Mouse (Mus musculus) bone marrow macrophage, adult 2 months (primary cell): Measurements from ENCODE around the gene Ect2. TPM values are rescaled to one million over a fixed set of nuclear protein-coding genes. Genes with fewer than 3 reads are reported as not detected.
A peak's percentile ranks its signal among the peaks of the same experiment; 100 is the strongest.

Experiments
- H3K27ac ChIP-seq: 2 replicates; pipeline ENCODE4 v1.5.1; 2012; ENCODE audit warnings: low read depth, low read length; ENCODE audit not compliant: insufficient read depth
- H3K4me1 ChIP-seq: 2 replicates; pipeline ENCODE4 v1.6.1; 2012; ENCODE audit warnings: low read length; ENCODE audit not compliant: control insufficient read depth, insufficient read depth
- H3K4me3 ChIP-seq: 2 replicates; pipeline ENCODE4 v1.5.1; 2012; ENCODE audit warnings: mild to moderate bottlenecking, low read length, moderate library complexity; ENCODE audit not compliant: insufficient read depth
- CTCF ChIP-seq: IDR thresholded peaks from 2 replicates; pipeline ENCODE4 v1.5.1; 2012; ENCODE audit warnings: low read depth, mild to moderate bottlenecking, low read length, moderate library complexity
- POLR2A ChIP-seq: IDR thresholded peaks from 2 replicates; pipeline ENCODE4 v1.6.1; 2012; ENCODE audit warnings: mild to moderate bottlenecking, low read depth, low read length, borderline replicate concordance
- polyA plus RNA-seq: library from polyadenylated mRNA; stranded (reverse); fragments of >200 nt; gene quantifications from 2 replicates; pipeline ENCODE4 v1.2.4, GENCODE M21; 2012; ENCODE audit not compliant: missing spikeins, insufficient read depth, insufficient read length

The Ect2 gene
- polyA plus RNA-seq, 1 experiment: 26.0 TPM

DNA sequence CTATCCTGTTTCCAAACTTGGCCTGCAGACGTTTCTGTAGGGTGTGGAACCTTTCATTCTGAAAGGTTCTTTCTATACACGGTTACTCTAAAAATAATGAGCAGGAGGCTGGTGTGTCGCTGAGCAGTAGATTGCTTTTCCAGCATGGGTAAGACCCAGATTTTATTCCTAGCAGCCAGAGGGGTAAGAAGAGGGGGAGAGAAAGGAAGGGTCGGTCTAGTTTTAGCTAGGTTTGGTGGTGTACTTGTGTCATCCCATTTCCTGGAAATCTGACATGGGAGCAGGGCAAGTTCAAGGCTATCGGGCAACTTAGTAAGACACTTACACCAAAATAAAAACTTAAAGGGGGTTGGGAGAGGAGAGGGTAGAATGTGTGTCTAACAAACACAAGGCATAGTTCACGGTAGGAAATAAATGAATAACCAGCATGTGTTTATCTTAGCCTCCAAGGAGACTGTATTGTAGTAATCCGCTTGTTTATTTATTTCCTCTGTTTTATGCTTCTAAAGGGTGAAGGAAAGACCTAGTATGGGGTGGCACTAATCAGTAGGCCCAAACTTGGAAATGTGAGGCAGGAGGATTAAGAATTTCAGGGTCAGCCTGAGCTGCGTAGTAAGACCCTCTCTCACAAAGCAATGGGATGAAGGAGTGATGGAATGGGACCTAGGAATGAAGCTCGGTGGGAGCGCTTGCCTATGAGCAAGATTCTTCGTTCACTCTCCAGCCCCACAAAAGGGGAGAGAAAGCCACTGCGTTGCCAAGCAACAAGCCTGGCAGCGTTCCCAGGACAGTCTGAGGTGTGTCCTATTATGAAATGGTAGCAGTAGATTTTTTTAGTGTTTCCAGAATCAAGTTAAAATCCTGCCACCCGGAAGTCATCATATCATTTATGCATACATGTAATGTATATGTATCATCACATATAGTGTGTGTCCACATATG is 35.9 kb upstream of the Ect2 start:
- Histone ChIP-seq H3K27ac (peak overlapping the region; percentile 99), H3K4me1 (peaks cover 81% of the 10 kb centered on the region), H3K4me3 (0 out of 2 replicates have a peak overlapping the region, but pooled peaks have one; percentile 6)
- no peak for TF ChIP-seq CTCF
- no peak for TF ChIP-seq POLR2A

- H3K4me1 ChIP-seq: peaks cover 77% of the 10 kb centered on the region
- peak overlapping the region; percentile 86 for H3K27ac ChIP-seq
- TF ChIP-seq POLR2A (no peak), CTCF (no peak)
These were observed 34.7 kb upstream of the Ect2 start for GRCm38 (mm10) chr3:27188386-27188785.

GRCm38 (mm10) chr3:27183601-27184175 is 30.0 kb upstream of the Ect2 start:
- H3K4me1 ChIP-seq: peaks cover 36% of the 10 kb centered on the region

More at GRCm38 (mm10) chr3:27188386-27188785, 34.7 kb upstream of the Ect2 start:
- peak overlapping the region; percentile 22; the same call in 1 of the 2 replicates for H3K4me3 ChIP-seq

DNA sequence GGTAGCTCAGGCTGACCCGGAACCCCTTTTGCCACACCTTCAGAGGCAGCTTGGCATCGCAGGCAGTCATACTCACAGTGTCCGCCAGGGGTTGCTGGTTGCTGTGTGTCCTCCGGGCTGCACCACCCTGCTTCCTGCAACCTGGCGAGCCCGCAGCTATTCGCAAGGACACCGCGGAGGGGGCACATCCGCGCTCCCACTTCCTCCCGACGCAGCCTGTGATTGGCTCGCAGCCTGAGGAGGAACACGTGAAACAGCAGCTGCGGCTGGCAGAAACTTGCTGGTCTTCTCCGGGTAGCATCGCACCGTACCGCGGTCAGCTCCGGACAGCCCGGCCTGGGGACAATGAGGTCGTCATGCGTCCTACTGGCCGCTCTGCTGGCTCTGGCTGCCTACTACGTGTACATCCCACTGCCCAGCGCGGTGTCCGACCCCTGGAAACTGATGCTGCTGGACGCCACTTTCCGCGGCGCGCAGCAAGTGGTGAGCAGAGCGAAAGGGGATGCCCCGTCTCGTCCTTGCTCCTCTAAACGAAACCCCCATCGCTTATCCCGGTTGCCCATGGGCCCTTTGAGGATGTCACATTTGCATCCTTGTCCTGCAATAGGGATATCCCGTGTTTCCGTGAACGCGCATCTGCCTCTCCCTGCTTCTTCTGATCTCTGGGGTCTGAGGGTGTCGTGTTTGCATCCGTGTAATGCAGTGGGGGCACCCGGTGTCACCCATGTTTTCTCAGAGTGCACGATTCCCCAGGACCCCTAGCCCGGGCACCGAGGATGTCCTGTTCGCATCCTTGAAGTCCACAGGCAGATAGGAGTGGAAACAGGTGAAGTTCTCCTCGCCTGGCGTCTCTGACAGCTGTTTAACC is 29.3 kb upstream of the Ect2 start, which contains the start of gene Nceh1:
Gene Nceh1, plus strand, starts transcription at position 233 of the 868 bp plus-strand sequence.
- H3K27ac ChIP-seq: peak within 1 kb of the TSS; percentile 78
- H3K4me1 ChIP-seq: peaks cover 30% of the 10 kb centered on the region
- H3K4me3 ChIP-seq: peak within 1 kb of the TSS; percentile 90
- TF ChIP-seq POLR2A: no peak; the same call in 1 of the 2 replicates
- peak; percentile 64 for TF ChIP-seq CTCF

More at GRCm38 (mm10) chr3:27183601-27184175, 30.0 kb upstream of the Ect2 start:
- TF ChIP-seq CTCF: no peak
- peak overlapping the region; percentile 90 for H3K4me3 ChIP-seq
- peak overlapping the region; percentile 78 for H3K27ac ChIP-seq

- TF ChIP-seq POLR2A (no peak), CTCF (no peak)
- no peak overlapping the region for H3K27ac ChIP-seq
- H3K4me1 ChIP-seq: peaks cover 3% of the 10 kb centered on the region
- no peak overlapping the region for H3K4me3 ChIP-seq
These were observed 26.0 kb upstream of the Ect2 start for GRCm38 (mm10) chr3:27179711-27180110.

GRCm38 (mm10) chr3:27170257-27170656 is 16.6 kb upstream of the Ect2 start:
- H3K4me1 ChIP-seq: no peaks in the 10 kb centered on the region

DNA sequence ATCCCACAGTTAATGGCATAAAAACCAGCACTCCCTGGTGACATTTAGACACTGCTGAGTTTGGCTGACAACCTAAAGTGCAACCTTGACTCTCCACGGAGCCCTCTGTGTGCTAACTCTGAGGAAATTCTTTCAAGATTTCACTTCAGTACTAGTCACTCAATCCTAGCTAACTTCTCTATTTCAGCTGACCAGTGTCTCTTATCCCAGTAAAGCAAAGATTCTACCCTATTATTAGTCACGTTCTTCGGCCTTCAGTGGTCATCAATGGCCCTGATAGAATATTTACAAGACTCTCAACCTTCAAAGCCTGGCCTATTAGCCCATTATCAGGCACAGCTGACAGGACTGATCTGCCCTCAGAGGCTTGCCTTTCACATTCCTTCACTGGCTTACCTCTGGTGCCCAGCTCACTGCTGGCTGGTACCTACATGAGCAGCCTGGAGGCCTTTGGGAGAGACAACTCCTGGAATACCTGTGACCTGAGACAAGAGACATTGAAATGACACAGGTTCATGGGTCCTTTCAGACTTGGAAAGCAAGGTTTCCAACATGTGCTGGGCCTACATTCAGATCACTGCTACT is 11.9 kb upstream of the Ect2 start:
- H3K4me1 ChIP-seq: no peaks in the 10 kb centered on the region
- no peak overlapping the region for H3K4me3 ChIP-seq
- TF ChIP-seq CTCF (no peak), POLR2A (no peak)
- H3K27ac ChIP-seq: no peak overlapping the region

More at GRCm38 (mm10) chr3:27170257-27170656, 16.6 kb upstream of the Ect2 start:
- no peak overlapping the region for H3K27ac ChIP-seq
- TF ChIP-seq CTCF: no peak
- no peak for TF ChIP-seq POLR2A
- no peak overlapping the region for H3K4me3 ChIP-seq

DNA sequence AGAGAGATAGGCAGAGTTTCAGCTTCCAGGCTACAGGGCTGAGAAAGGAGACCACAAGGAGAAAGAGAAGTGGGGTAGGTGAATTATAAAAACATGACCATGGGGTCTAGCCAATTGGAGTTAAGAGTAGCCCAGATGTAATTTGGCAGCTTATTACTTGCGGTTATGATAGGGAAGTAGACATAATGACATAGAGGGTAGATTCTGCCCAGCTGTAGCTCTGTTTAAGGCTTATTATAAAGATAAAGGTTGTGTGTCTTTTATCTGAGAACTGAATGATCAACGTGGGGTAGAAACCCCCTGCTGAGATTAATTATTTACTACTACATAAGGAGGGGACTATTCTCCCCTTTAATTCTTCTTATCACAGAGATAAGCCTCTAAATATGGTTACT is 8.7 kb upstream of the Ect2 start:
- no peaks in the 10 kb centered on the region for H3K4me1 ChIP-seq
- TF ChIP-seq CTCF (no peak), POLR2A (no peak)
- H3K4me3 ChIP-seq: no peak overlapping the region
- no peak overlapping the region for H3K27ac ChIP-seq
